Mouse (Mus musculus): ENCODE results near the gene Gper1. TPM values are rescaled to one million over a fixed set of nuclear protein-coding genes. Genes with fewer than 3 reads are reported as not detected.
A peak's percentile ranks its signal among the peaks of the same experiment; 100 is the strongest.

Gper1 gene
- polyA plus RNA-seq, 1 experiment: not detected

DNA sequence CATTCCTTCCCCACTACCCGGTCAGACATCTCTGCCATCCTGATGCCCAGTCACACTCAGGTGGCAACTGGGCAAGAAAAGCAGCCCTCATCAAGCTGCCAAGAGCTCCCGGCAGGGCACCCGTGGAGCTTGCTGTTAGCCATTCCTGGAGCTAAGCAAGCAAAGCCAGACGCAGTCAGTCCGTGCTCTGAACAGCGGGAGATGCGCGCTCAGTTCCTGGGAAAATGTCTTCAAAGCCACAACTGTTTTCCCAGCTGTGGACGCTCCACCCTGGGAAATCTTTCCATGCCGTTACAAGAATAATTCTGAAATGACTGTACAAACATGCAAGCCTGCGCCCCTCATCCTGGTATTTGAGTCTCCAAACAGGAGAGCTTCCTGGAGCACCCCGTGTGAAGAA lies 19.5 kb downstream of the Gper1 start:
- H3K27me3 ChIP-seq (replicated peaks): no peaks in the 10 kb centered on the region
- peaks cover 51% of the 10 kb centered on the region for H3K4me1 ChIP-seq
- no peaks in the 10 kb centered on the region for H3K9me3 ChIP-seq
- TF ChIP-seq FLI1 (IDR thresholded peaks at IDR 0.05; ENCODE audit: low read length): no peak
- TF ChIP-seq GATA1 (IDR thresholded peaks at IDR 0.05; ENCODE audit: borderline replicate concordance, low read length): no peak
- H3K4me3 ChIP-seq (replicated peaks): no peak overlapping the region
- peaks cover 10% of the 10 kb centered on the region for H3K36me3 ChIP-seq (replicated peaks; ENCODE audit: low read length)

DNA sequence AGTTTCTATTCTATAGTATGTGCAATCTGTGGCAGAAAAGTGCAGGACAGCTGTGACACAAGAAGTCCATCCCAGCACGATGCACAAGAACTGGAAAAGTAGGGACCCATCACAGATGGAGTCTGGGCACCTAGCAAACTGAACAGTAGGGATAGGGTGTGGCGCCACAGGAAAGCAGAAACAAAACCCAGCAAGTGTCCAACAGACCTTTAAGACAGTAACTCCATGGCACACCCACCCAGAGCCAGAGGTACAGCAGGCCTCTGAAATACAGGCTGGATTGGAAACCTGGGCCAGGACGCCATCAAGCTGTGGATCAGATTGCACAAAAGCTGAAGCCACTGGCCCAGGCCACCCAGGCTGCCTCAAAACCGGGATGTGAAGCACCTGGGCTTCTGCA lies 20.0 kb downstream of the Gper1 start:
- no peaks in the 10 kb centered on the region for H3K9me3 ChIP-seq
- peaks cover 50% of the 10 kb centered on the region for H3K4me1 ChIP-seq
- H3K27me3 ChIP-seq (replicated peaks): no peaks in the 10 kb centered on the region
- no peak overlapping the region for H3K4me3 ChIP-seq (replicated peaks)
- TF ChIP-seq GATA1 (IDR thresholded peaks at IDR 0.05; ENCODE audit: borderline replicate concordance, low read length) (no peak), FLI1 (IDR thresholded peaks at IDR 0.05; ENCODE audit: low read length) (no peak)
- peaks cover 10% of the 10 kb centered on the region for H3K36me3 ChIP-seq (replicated peaks; ENCODE audit: low read length)

DNA sequence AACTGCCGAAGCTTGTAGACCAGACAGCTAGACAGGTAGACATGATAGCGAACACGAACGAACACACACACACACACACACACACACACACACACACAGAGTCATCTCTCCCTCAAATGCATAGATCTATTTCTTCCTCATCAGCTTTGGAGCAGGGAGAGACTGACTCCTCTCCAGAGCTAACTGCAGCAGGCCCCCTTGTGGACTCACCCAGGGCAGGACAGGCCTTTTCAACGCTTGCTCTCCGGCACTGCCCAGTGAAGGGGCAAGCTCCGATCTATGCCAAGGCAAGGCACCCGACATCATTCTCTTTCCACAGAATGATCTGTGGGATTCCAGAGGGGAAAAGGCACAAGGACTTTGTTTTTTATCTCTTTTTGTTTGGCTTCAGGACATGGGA lies 22.3 kb downstream of the Gper1 start:
- H3K9me3 ChIP-seq: no peaks in the 10 kb centered on the region
- peaks cover 53% of the 10 kb centered on the region for H3K4me1 ChIP-seq
- no peak overlapping the region for H3K4me3 ChIP-seq (replicated peaks)
- H3K27me3 ChIP-seq (replicated peaks): no peaks in the 10 kb centered on the region
- TF ChIP-seq FLI1 (IDR thresholded peaks at IDR 0.05; ENCODE audit: low read length) (no peak), GATA1 (IDR thresholded peaks at IDR 0.05; ENCODE audit: borderline replicate concordance, low read length) (no peak)
- peaks cover 10% of the 10 kb centered on the region for H3K36me3 ChIP-seq (replicated peaks; ENCODE audit: low read length)

DNA sequence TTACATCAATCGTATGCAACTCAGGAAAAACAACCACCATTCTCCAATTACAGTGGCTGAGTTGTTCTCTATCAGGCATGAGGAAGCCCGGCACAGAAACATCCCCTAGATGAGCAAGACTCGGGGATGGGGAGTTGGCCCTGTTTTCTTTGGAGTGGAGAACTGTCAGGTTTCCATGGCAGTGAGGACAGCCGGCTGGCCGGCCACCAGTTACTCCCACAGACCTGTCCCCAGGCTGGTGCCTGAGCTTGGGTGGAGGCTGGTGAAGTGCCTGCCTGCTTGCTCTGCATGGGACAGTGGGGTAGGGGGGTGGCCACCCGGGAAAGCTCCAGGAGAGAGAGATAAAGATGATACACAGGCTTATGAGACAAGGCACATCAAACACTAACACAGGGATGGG lies 25.1 kb downstream of the Gper1 start:
- Histone ChIP-seq H3K36me3 (replicated peaks; ENCODE audit: low read length) (peaks cover 22% of the 10 kb centered on the region), H3K27me3 (replicated peaks) (no peaks in the 10 kb centered on the region), H3K4me1 (peaks cover 61% of the 10 kb centered on the region), H3K9me3 (no peaks in the 10 kb centered on the region), H3K4me3 (replicated peaks) (no peak overlapping the region)
- TF ChIP-seq FLI1 (IDR thresholded peaks at IDR 0.05; ENCODE audit: low read length): no peak
- TF ChIP-seq GATA1 (IDR thresholded peaks at IDR 0.05; ENCODE audit: borderline replicate concordance, low read length): no peak

DNA sequence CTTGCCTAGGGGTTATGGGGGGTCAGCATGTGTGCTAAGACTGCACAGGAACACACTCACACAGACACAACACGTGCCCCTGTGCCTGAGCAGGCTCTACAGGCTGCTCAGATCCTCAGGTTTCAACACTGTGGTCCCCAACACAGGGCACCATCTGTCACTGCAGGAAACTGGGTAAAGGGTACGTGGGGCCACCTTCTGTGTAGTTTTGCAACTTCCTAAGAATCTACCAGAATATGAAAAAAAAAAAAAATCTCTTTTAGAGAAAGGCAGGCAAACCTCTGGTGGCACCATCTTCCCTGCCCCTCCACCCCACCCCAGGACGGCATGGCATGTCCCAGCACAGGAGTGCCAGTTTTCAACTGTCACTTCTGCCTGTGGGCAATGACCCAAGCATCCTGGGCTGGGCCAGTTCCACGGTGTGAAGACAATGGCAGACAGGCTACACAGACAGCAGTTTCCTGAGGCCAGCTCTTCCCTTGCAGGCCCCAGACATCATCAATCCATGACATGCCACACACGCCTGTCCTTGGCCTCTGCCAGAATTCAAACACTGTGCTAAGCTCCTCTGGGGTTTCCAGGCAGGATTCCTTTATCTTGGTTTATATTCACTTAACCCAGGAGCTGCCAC lies 26.3 kb downstream of the Gper1 start:
- H3K36me3 ChIP-seq (replicated peaks; ENCODE audit: low read length): peaks cover 33% of the 10 kb centered on the region
- H3K27me3 ChIP-seq (replicated peaks): no peaks in the 10 kb centered on the region
- H3K4me1 ChIP-seq: peaks cover 74% of the 10 kb centered on the region
- TF ChIP-seq GATA1 (IDR thresholded peaks at IDR 0.05; ENCODE audit: borderline replicate concordance, low read length) (no peak), FLI1 (IDR thresholded peaks at IDR 0.05; ENCODE audit: low read length) (no peak)
- peak overlapping the region; percentile 67 for H3K4me3 ChIP-seq (replicated peaks)
- no peaks in the 10 kb centered on the region for H3K9me3 ChIP-seq

- Histone ChIP-seq H3K4me1 (peaks cover 80% of the 10 kb centered on the region), H3K9me3 (no peaks in the 10 kb centered on the region), H3K4me3 (replicated peaks) (peak overlapping the region; percentile 81), H3K36me3 (replicated peaks; ENCODE audit: low read length) (peaks cover 38% of the 10 kb centered on the region), H3K27me3 (replicated peaks) (no peaks in the 10 kb centered on the region)
- TF ChIP-seq FLI1 (IDR thresholded peaks at IDR 0.05; ENCODE audit: low read length): no peak
- TF ChIP-seq GATA1 (IDR thresholded peaks at IDR 0.05; ENCODE audit: borderline replicate concordance, low read length): no peak
These were observed 27.0 kb downstream of the Gper1 start for GRCm38 (mm10) chr5:139449926-139450325.

DNA sequence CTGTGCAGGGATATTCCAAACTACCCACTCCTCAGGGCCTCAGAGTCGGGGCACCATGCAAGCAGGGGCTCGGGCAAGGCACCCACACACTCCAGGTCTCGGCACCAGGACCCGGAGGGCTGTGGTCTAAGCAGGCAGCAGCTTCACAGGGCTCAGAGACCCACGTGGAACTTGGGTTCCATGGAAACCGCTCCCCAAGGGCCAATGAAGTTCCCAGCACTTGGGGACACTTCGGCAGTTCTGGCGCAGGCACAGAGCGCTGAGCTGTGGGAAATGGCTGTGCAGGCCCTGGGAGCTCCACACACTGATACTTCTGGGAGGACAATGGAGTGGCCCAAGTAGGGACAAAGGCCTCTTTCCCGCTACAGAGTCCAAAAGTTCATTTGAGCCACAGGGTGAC lies 30.1 kb downstream of the Gper1 start:
- TF ChIP-seq FLI1 (IDR thresholded peaks at IDR 0.05; ENCODE audit: low read length) (no peak), GATA1 (IDR thresholded peaks at IDR 0.05; ENCODE audit: borderline replicate concordance, low read length) (no peak)
- no peak overlapping the region for H3K4me3 ChIP-seq (replicated peaks)
- H3K9me3 ChIP-seq: no peaks in the 10 kb centered on the region
- H3K27me3 ChIP-seq (replicated peaks): no peaks in the 10 kb centered on the region
- peaks cover 54% of the 10 kb centered on the region for H3K36me3 ChIP-seq (replicated peaks; ENCODE audit: low read length)
- H3K4me1 ChIP-seq: peaks cover 87% of the 10 kb centered on the region

- H3K27me3 ChIP-seq (replicated peaks): no peaks in the 10 kb centered on the region
- H3K4me1 ChIP-seq: peaks cover 85% of the 10 kb centered on the region
- peak overlapping the region; percentile 69 for H3K4me3 ChIP-seq (replicated peaks)
- H3K36me3 ChIP-seq (replicated peaks; ENCODE audit: low read length): peaks cover 54% of the 10 kb centered on the region
- no peak for TF ChIP-seq FLI1 (IDR thresholded peaks at IDR 0.05; ENCODE audit: low read length)
- no peak for TF ChIP-seq GATA1 (IDR thresholded peaks at IDR 0.05; ENCODE audit: borderline replicate concordance, low read length)
- H3K9me3 ChIP-seq: no peaks in the 10 kb centered on the region
These were observed 32.2 kb downstream of the Gper1 start for GRCm38 (mm10) chr5:139455166-139455565.

GRCm38 (mm10) chr5:139457241-139457640 lies 34.3 kb downstream of the Gper1 start:
- no peak for TF ChIP-seq GATA1 (IDR thresholded peaks at IDR 0.05; ENCODE audit: borderline replicate concordance, low read length)
- TF ChIP-seq FLI1 (IDR thresholded peaks at IDR 0.05; ENCODE audit: low read length): no peak
- Histone ChIP-seq H3K36me3 (replicated peaks; ENCODE audit: low read length) (peaks cover 40% of the 10 kb centered on the region), H3K9me3 (no peaks in the 10 kb centered on the region), H3K4me3 (replicated peaks) (no peak overlapping the region), H3K4me1 (peaks cover 80% of the 10 kb centered on the region), H3K27me3 (replicated peaks) (no peaks in the 10 kb centered on the region)

- Histone ChIP-seq H3K9me3 (no peaks in the 10 kb centered on the region), H3K4me3 (replicated peaks) (peak overlapping the region; percentile 98), H3K27me3 (replicated peaks) (no peaks in the 10 kb centered on the region), H3K36me3 (replicated peaks; ENCODE audit: low read length) (peaks cover 16% of the 10 kb centered on the region), H3K4me1 (peaks cover 67% of the 10 kb centered on the region)
- TF ChIP-seq GATA1 (IDR thresholded peaks at IDR 0.05; ENCODE audit: borderline replicate concordance, low read length) (no peak), FLI1 (IDR thresholded peaks at IDR 0.05; ENCODE audit: low read length) (no peak)
These were observed 37.0 kb downstream of the Gper1 start for GRCm38 (mm10) chr5:139459938-139460337.
